Mouse (Mus musculus) C2C12 (cell line): ENCODE measurements around the gene Tmem106c. TPM values are rescaled to one million over a fixed set of nuclear protein-coding genes. Genes with fewer than 3 reads are reported as not detected.
A peak's percentile ranks its signal among the peaks of the same experiment; 100 is the strongest.

Source experiments
- H3K27me3 ChIP-seq: one replicate; pipeline ENCODE4 v1.6.1; 2011; ENCODE audit not compliant: control insufficient read depth, insufficient read depth, insufficient read length
- H3K36me3 ChIP-seq: one replicate; pipeline ENCODE4 v1.6.1; 2011; ENCODE audit not compliant: control insufficient read depth, insufficient read depth
- H3K4me3 ChIP-seq: one replicate; pipeline ENCODE4 v1.5.1; 2011; ENCODE audit warnings: mild to moderate bottlenecking, control low read depth; ENCODE audit not compliant: poor library complexity, insufficient read depth, severe bottlenecking
- H3K79me2 ChIP-seq: one replicate; pipeline ENCODE4 v1.6.1; 2011; ENCODE audit not compliant: control insufficient read depth, insufficient read depth
- H3K79me3 ChIP-seq: one replicate; pipeline ENCODE4 v1.6.1; 2011; ENCODE audit warnings: low read depth, control low read depth
- H3ac ChIP-seq: one replicate; pipeline ENCODE3; 2011; ENCODE audit warnings: low read depth; ENCODE audit not compliant: control insufficient read depth, insufficient read length
- CEBPB ChIP-seq: IDR thresholded peaks from one replicate; pipeline ENCODE4 v1.6.1; 2011; ENCODE audit warnings: low read depth, mild to moderate bottlenecking, control low read depth, moderate library complexity
- CTCF ChIP-seq: IDR thresholded peaks from one replicate; pipeline ENCODE4 v1.5.1; 2011; ENCODE audit not compliant: control insufficient read depth, insufficient read depth, insufficient read length
- FOSL1 ChIP-seq: IDR thresholded peaks from one replicate; pipeline ENCODE4 v1.8.0; 2011; ENCODE audit warnings: mild to moderate bottlenecking, low read length; ENCODE audit not compliant: poor library complexity, insufficient read depth, severe bottlenecking
- MAX ChIP-seq: IDR thresholded peaks from one replicate; pipeline ENCODE4 v1.6.1; 2011; ENCODE audit warnings: mild to moderate bottlenecking, control low read depth
- MYOD1 ChIP-seq: IDR thresholded peaks from one replicate; pipeline ENCODE4 v1.6.1; 2011; ENCODE audit warnings: low read depth; ENCODE audit not compliant: control insufficient read depth, insufficient read length
- MYOG ChIP-seq: IDR thresholded peaks from one replicate; pipeline ENCODE4 v1.6.1; 2011; ENCODE audit not compliant: control insufficient read depth, insufficient read length; ENCODE audit errors: extremely low read depth
- USF1 ChIP-seq: IDR thresholded peaks from one replicate; pipeline ENCODE4 v1.6.1; 2011; ENCODE audit warnings: low read depth, mild to moderate bottlenecking, control low read depth, moderate library complexity
- long read RNA-seq, 2 experiments: library from polyadenylated mRNA; unstranded; transcript quantifications; one replicate each; pipeline ENCODE4 v2.0.0; 2019 to 2020
- polyA plus RNA-seq: library from polyadenylated mRNA; unstranded; fragments of >200 nt; fragmentation: generic; extraction: Trizol; gene quantifications from one replicate; pipeline ENCODE4 v1.2.1, GENCODE M21; 2012; ENCODE audit warnings: missing spikeins

Gene Tmem106c
- polyA plus RNA-seq: 7.6 TPM
- long read RNA-seq, experiment 1, transcript Tmem106c-202 (8 exons, 1,455 nt): major isoform, 18 of 28 reads
- long read RNA-seq, experiment 1, partial matches to known transcripts: 4 of 28 reads
- long read RNA-seq, experiment 1, other reads (novel, unspliced or antisense): 4 of 28 reads
- long read RNA-seq, experiment 2, transcript Tmem106c-202 (8 exons, 1,455 nt): major isoform, 35 of 52 reads
- long read RNA-seq, experiment 2, transcript Tmem106c-201 (8 exons, 1,623 nt): minor isoform, 8 of 52 reads
- long read RNA-seq, experiment 2, partial matches to known transcripts: 0 of 52 reads
- long read RNA-seq, experiment 2, other reads (novel, unspliced or antisense): 9 of 52 reads

- peak within 1 kb of the TSS; percentile 52 for H3ac ChIP-seq
- no peaks in the 10 kb centered on the region for H3K79me3 ChIP-seq
- peaks cover 38% of the 10 kb centered on the region for H3K27me3 ChIP-seq
- peak within 1 kb of the TSS; percentile 44 for H3K4me3 ChIP-seq
- H3K79me2 ChIP-seq: no peaks in the 10 kb centered on the region
- peak; percentile 97 for TF ChIP-seq CTCF
- TF ChIP-seq USF1: no peak
- H3K36me3 ChIP-seq: no peaks in the 10 kb centered on the region
These were observed at the start of gene Tmem106c for GRCm38 (mm10) chr15:97963989-97964835. Gene Tmem106c (plus strand): TSS chr15:97964200.

- Histone ChIP-seq H3K36me3 (no peaks in the 10 kb centered on the region), H3K79me3 (no peaks in the 10 kb centered on the region), H3K4me3 (no peak overlapping the region), H3ac (no peak overlapping the region), H3K79me2 (no peaks in the 10 kb centered on the region), H3K27me3 (no peaks in the 10 kb centered on the region)
- TF ChIP-seq MAX (peak; percentile 96), CEBPB (peak; percentile 98), CTCF (no peak), MYOD1 (no peak)
These were observed 49.7 kb upstream of the Tmem106c start for GRCm38 (mm10) chr15:97914331-97914747.

GRCm38 (mm10) chr15:97917994-97918393 lies 46.0 kb upstream of the Tmem106c start:
- H3K27me3 ChIP-seq: no peaks in the 10 kb centered on the region
- no peak overlapping the region for H3K4me3 ChIP-seq
- H3K36me3 ChIP-seq: no peaks in the 10 kb centered on the region
- no peak overlapping the region for H3ac ChIP-seq
- no peaks in the 10 kb centered on the region for H3K79me3 ChIP-seq
- TF ChIP-seq CEBPB: no peak
- H3K79me2 ChIP-seq: no peaks in the 10 kb centered on the region

GRCm38 (mm10) chr15:97919217-97919616 lies 44.8 kb upstream of the Tmem106c start:
- TF ChIP-seq MYOD1 (no peak), USF1 (no peak), MYOG (no peak), CTCF (no peak), FOSL1 (no peak), CEBPB (no peak), MAX (no peak)
- Histone ChIP-seq H3K79me2 (no peaks in the 10 kb centered on the region), H3K79me3 (no peaks in the 10 kb centered on the region), H3K27me3 (no peaks in the 10 kb centered on the region), H3K4me3 (no peak overlapping the region), H3ac (no peak overlapping the region), H3K36me3 (no peaks in the 10 kb centered on the region)

GRCm38 (mm10) chr15:97920306-97920705 lies 43.7 kb upstream of the Tmem106c start:
- H3K79me3 ChIP-seq: no peaks in the 10 kb centered on the region
- no peak overlapping the region for H3K4me3 ChIP-seq
- no peaks in the 10 kb centered on the region for H3K27me3 ChIP-seq
- no peaks in the 10 kb centered on the region for H3K36me3 ChIP-seq
- TF ChIP-seq CTCF (no peak), MYOD1 (no peak), MYOG (no peak), MAX (no peak), USF1 (no peak), CEBPB (no peak), FOSL1 (no peak)
- no peaks in the 10 kb centered on the region for H3K79me2 ChIP-seq
- H3ac ChIP-seq: no peak overlapping the region

GRCm38 (mm10) chr15:97921796-97922195 lies 42.2 kb upstream of the Tmem106c start:
- no peaks in the 10 kb centered on the region for H3K27me3 ChIP-seq
- H3K36me3 ChIP-seq: no peaks in the 10 kb centered on the region
- TF ChIP-seq MYOG (no peak), FOSL1 (no peak), USF1 (no peak), CEBPB (no peak), MAX (no peak), MYOD1 (no peak), CTCF (no peak)

More at GRCm38 (mm10) chr15:97921796-97922195, 42.2 kb upstream of the Tmem106c start:
- Histone ChIP-seq H3K4me3 (no peak overlapping the region), H3ac (no peak overlapping the region), H3K79me3 (no peaks in the 10 kb centered on the region), H3K79me2 (no peaks in the 10 kb centered on the region)
